Mouse (Mus musculus): ENCODE results near the gene Mllt6. TPM values are rescaled to one million over a fixed set of nuclear protein-coding genes. Genes with fewer than 3 reads are reported as not detected.
"Not testable (repeated sequence)": the region's sequence is repeated elsewhere in the genome, so short reads cannot be mapped to it uniquely, and the experiment has no call there.

The Mllt6 gene
- 10 to 100 TPM; 32.2 to 32.4 TPM for total RNA-seq (2021)
- long read RNA-seq, experiment 1, partial matches to known transcripts: 6 of 6 reads
- long read RNA-seq, experiment 1, other reads (novel, unspliced or antisense): 0 of 6 reads
- long read RNA-seq, experiment 2, partial matches to known transcripts: 0 of 7 reads
- long read RNA-seq, experiment 2, other reads (novel, unspliced or antisense): 7 of 7 reads

GRCm38 (mm10) chr11:97662893-97663527, at the start of gene Mllt6:
Mllt6 (plus strand) TSS chr11:97663414.
- DNase-seq: peak; percentile 81

- no peak for DNase-seq
Observed at GRCm38 (mm10) chr11:97615276-97615675, 47.9 kb upstream of the Mllt6 start.

GRCm38 (mm10) chr11:97618368-97618767, 44.8 kb upstream of the Mllt6 start:
- no peak for DNase-seq

GRCm38 (mm10) chr11:97619391-97619795, 43.8 kb upstream of the Mllt6 start:
- peak; percentile 62 for DNase-seq

- peak; percentile 60 for DNase-seq
Observed at GRCm38 (mm10) chr11:97622440-97622839, 40.8 kb upstream of the Mllt6 start.

- no peak for DNase-seq
Observed at GRCm38 (mm10) chr11:97623166-97623565, 40.0 kb upstream of the Mllt6 start.

- DNase-seq: no peak
Observed at GRCm38 (mm10) chr11:97625551-97625950, 37.7 kb upstream of the Mllt6 start.

- DNase-seq: no peak
Observed at GRCm38 (mm10) chr11:97626431-97626830, 36.8 kb upstream of the Mllt6 start.

- no peak for DNase-seq
Observed at GRCm38 (mm10) chr11:97626850-97627249, 36.4 kb upstream of the Mllt6 start.

- no peak for DNase-seq
Observed at GRCm38 (mm10) chr11:97627556-97628302, 35.5 kb upstream of the Mllt6 start.

GRCm38 (mm10) chr11:97628303-97628567, 35.0 kb upstream of the Mllt6 start:
- no peak for DNase-seq

GRCm38 (mm10) chr11:97628568-97629518, 34.4 kb upstream of the Mllt6 start:
- peak; percentile 39 for DNase-seq

- DNase-seq: peak; percentile 76
Observed at GRCm38 (mm10) chr11:97629576-97629975, 33.6 kb upstream of the Mllt6 start, which contains the start of gene Epop. Epop (minus strand) TSS chr11:97629702.

- no peak for DNase-seq
Observed at GRCm38 (mm10) chr11:97631046-97631445, 32.2 kb upstream of the Mllt6 start.

GRCm38 (mm10) chr11:97631500-97631899, 31.7 kb upstream of the Mllt6 start:
- no peak for DNase-seq

- DNase-seq: peak; percentile 82
Observed at GRCm38 (mm10) chr11:97631938-97632337, 31.3 kb upstream of the Mllt6 start.

- not testable (repeated sequence) for DNase-seq
Observed at GRCm38 (mm10) chr11:97632440-97632839, 30.8 kb upstream of the Mllt6 start.

- no peak for DNase-seq
Observed at GRCm38 (mm10) chr11:97635468-97636019, 27.7 kb upstream of the Mllt6 start.

- DNase-seq: no peak
Observed at GRCm38 (mm10) chr11:97641668-97642067, 21.5 kb upstream of the Mllt6 start.

- no peak for DNase-seq
Observed at GRCm38 (mm10) chr11:97642746-97643145, 20.5 kb upstream of the Mllt6 start.

GRCm38 (mm10) chr11:97643380-97644055, 19.7 kb upstream of the Mllt6 start:
- no peak for DNase-seq
